Mouse (Mus musculus): ENCODE measurements around the gene Smim15. TPM values are rescaled to one million over a fixed set of nuclear protein-coding genes. Genes with fewer than 3 reads are reported as not detected.

The Smim15 gene
- 10 to 100 TPM; 55.7 to 60.6 TPM for total RNA-seq (2021)

- DNase-seq = peak; percentile 87 to 89
Observed at GRCm38 (mm10) chr13:108044222-108044941, at the start of gene Smim15. Gene Smim15, plus strand, starts transcription at chr13:108044446.

- no peak for DNase-seq
Observed at GRCm38 (mm10) chr13:107995211-107995610, 49.0 kb upstream of the Smim15 start.

DNA sequence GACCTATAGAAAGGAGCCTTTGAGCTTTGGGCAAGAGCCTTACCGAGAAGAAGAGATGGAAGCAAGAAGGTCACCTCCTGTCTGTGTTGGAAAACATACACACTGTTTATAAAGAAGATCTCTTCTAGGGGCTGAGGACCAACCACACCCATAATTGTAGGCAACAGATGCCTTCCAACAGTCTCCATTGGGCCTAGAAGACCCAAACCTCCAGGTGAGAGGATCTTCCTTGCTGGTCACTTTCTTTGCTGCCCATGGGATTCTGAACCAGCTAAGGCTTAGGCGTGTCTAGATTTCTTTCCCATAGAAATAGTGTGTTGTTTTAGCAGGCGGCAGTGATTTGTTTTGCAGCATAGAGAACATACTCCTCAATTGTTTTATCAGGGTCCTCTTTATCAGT, 47.9 kb upstream of the Smim15 start:
- DNase-seq = no peak

DNA sequence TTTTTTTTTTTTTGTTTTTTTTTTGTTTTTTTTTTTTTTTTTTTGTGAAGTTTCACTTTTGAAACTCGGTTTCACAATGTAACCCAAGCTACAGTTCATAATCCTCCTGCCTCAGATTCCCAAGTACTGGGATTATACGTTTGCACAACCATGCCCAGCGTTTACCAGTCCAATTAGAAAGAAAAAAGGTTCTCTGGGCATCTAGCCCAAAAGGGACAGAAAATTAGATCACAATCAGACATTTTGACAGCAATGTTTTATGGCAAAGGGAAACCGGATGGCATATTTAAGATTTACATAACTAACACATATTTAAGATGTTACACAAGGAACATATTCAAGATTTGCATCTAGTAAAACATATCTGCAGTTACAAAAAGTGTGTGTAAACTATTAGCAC, 36.4 kb upstream of the Smim15 start:
- no peak for DNase-seq

- DNase-seq = no peak
Observed at GRCm38 (mm10) chr13:108013110-108013509, 31.1 kb upstream of the Smim15 start.

DNA sequence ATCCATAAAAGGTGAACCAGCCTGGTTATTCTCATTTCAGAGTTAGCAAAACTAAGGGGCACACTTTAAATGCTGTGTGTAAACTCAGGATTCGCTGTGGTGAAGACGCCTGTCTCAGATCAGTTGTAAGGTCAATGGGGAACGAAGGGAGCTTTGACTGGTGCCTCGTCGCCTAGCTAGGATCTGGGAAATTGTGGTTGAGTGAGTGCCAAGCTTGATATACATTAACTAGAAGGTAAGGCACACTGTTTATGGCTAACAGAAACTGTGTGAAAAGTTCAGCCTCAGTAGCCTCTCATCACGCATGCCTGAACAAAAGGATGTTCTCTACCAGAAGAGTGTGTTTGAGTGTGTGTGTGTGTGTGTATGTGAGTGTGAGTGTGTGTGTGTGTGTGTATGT, 30.4 kb upstream of the Smim15 start:
- no peak for DNase-seq

- DNase-seq = no peak
Observed at GRCm38 (mm10) chr13:108015166-108015565, 29.1 kb upstream of the Smim15 start.

DNA sequence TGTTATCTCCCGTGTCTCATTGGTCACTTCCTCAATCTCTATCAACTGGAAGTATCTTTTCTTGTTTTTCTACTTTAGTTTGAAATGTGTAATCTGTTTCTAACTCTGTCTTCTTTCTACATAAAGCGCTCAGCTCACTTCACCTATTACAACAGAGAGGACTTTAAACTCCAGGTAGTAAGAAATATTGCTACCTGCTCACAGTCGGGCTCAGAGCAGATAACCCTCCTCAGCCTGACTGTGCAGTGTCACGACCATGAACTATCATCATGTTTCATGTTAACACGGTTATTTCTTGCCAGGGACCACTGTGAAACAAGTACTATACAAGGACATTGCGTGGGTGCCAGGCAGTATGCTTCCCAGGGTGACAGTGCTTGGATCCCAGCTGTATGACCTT, 26.9 kb upstream of the Smim15 start:
- DNase-seq = no peak

- DNase-seq = no peak
Observed at GRCm38 (mm10) chr13:108025802-108026201, 18.4 kb upstream of the Smim15 start.

DNA sequence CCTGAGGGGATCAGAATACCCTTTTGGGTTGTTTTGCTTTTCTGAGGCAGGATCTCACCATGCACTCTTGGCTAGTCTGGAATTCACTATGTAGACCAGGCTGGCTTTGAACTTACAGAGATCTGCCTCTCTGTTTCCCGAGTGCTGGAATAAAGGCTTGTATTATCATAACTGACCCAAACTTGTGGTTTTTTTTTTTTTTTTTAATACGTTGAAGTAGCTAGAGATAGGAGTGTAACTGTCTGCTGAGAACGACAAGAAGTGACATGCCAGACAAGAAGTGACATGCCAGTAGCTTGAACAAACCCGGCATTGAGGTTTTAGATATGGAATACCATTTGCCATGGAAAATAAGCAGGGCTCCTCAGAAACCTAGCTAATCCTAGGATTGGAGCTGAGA, 11.5 kb upstream of the Smim15 start:
- DNase-seq = no peak

DNA sequence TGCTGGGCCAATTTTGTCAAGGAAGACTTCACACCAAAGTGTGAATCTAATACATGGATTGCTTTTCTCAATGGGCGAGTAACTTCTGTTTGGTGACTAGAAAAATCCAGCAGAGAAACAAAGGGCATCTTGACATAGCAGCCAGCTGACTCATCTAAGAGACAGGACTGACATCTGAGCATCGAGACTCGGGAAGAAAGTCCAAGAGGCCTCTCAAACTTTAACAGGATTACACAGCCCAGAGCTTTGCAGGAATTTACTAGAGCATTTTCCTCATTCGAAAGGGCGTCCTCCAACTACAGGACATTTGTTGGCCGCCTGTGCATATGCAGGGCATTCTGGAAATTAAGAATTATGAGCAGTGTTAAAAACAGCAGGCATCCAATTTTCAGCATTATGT, 4.9 kb upstream of the Smim15 start:
- DNase-seq = no peak

DNA sequence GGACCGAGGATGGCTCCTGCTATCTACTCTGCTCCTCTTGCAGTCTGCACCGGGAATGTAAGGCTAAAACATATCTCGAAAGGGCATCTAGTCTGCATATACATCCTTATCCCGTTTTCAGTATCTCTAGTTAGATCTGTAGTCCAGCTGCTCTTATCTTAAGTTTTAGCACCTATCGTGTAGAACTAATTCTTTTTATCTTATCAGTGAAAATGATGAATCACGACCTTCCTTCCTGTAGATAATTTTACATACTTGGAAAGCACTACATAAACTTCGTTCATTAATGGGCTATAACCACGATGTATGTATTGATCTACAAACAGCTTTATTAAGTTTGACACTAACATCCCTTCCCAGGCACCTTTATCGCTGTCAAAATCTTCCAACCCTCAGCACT, 4.3 kb upstream of the Smim15 start:
- DNase-seq = no peak

- DNase-seq = no peak
Observed at GRCm38 (mm10) chr13:108040451-108040850, 3.8 kb upstream of the Smim15 start.

- DNase-seq = peak; percentile 62 to 65
Observed at GRCm38 (mm10) chr13:108041358-108041757, 2.9 kb upstream of the Smim15 start.

DNA sequence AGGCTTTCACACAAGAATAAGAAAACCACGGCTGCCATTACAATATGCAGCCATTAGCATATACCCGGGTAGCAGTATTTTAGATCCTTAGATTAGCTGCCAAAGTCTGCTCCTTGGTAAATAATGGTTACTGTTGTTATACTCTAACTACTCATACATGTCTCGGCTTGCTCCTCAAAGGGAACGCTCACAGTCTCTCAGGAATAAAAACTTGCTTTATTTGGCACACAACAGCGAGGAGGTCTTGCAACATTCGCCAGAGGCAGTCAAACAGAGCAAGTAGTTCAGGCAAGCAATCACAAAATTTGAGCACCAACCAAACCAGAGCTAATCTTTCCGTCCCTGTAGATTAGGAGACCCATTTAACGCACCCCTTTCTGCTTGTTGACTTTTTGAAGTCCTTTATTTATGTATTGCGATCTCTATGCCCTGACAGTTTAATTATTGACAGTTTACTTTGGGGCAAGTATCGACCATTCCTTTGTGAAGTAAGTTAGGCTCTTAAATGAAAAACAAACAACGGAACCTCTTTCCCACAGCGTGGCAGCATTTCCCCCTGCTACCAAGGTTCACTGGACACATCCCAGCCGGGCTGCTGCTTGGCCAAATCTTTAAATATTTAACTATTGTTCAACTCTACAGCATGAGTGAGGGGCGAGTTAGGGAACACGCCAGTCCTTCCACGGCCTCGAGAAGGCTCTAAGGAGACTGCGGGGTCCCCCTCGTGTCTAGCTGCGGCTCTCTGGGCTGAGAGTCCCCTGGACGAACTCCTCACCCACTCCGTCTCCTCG, 620 bp upstream of the Smim15 start:
- DNase-seq = no peak

DNA sequence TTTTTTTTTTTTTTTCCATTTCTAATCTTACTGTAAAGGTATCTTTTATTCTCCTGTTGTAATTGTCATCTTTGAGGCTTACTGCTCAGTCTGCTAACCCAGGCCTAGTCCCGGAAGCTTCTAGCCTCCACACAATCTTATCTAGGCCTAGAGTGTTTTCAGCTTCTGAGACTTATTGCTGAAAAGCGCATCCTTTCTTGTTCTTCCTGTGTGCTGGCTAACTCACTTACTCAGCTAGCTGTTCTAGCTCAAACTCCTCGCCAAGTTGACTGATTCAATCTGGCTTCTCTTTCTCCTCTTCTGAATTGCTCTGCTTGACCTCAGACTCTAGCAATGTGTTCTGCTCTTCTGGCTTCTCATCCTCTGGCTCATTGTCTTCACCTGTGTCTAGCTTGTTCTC, 1.4 kb downstream of the Smim15 start:
- DNase-seq = no peak

DNA sequence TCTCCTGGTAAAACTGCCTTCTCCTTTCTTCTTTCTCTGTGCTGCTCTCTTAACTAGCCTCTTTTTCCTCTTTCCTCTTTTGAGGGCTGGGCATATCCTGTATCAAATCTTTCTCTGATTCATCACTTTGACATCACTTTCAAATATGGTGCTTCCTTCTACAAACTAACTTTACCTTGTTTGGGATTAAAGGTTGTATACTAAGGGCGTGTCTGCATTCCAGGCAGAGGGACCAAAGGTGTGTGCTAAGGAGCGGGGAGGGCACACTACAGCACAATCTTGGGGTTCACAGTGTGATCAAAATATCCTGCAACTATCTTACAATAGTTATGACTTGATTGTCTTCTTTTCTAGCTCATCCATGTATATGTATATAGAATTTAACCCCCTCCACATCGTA, 1.8 kb downstream of the Smim15 start:
- DNase-seq = no peak

DNA sequence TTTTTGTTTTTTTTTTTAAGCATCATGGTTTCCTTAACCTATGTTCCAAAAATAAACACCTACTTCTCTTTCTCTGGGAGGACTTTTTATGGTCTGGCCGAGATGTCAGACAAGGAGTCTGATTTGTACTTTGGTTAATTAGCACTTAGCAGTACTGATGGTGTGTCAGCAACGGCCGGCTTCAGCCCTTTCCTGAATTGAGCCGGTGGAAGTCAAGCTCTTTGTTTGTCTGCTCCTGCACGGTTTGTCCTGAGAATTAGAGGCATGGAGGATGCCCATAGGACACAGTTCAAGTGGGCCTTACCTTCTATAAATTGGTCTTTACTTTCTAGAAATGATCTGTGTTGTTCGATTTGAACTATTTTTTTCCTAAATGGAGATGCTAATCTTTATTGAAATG, 2.6 kb downstream of the Smim15 start:
- DNase-seq = no peak

- no peak for DNase-seq
Observed at GRCm38 (mm10) chr13:108047364-108047763, 3.1 kb downstream of the Smim15 start.

DNA sequence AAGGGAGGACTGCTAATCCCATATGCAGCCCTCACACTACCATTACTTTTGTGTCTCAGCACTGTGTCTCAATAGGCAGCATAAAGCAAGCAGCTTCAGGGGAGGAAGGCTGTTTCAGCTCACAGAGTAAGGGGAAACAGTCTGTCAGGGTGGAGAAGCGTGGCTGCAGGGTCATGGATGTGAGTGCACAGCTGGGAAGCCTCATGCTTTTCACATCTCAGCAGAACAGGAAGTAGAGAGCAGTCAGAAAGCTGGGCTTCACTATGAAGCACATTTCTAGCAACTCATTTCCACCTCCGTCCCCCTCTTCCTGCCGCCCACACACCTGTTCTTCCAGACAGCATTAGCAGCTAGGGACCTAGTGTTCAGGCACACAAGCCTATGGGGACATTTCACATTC, 12.7 kb downstream of the Smim15 start:
- DNase-seq = no peak

- no peak for DNase-seq
Observed at GRCm38 (mm10) chr13:108060286-108060885, 16.1 kb downstream of the Smim15 start.

- DNase-seq = no peak
Observed at GRCm38 (mm10) chr13:108060936-108061578, 16.8 kb downstream of the Smim15 start.

DNA sequence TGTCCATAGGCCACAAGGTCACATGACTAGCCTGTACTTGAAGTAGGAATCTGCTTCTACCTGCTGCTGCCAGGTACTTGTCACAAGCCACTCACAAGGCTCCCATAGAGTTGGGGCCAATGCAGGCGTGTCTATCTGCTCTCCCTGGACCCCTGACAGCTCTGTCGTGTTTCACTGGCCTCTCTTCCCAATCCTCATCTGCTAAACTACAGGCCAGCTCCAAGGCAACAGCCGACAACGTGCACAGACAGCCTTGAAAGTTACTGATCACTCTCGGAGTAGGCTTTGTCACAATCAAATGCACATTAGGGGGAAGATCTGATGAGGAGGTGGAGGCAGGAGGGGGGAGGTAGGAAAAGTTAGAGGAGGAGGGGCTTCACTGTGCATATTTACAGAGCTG, 18.7 kb downstream of the Smim15 start:
- no peak for DNase-seq

All from layer of hippocampus, postnatal 36 days (tissue).